Mouse (Mus musculus): ENCODE measurements around the gene Nr2e3. TPM values are rescaled to one million over a fixed set of nuclear protein-coding genes. Genes with fewer than 3 reads are reported as not detected.

Nr2e3 gene
- polyA plus RNA-seq, 1 experiment from 2014 or later, result 1.5 TPM

DNA sequence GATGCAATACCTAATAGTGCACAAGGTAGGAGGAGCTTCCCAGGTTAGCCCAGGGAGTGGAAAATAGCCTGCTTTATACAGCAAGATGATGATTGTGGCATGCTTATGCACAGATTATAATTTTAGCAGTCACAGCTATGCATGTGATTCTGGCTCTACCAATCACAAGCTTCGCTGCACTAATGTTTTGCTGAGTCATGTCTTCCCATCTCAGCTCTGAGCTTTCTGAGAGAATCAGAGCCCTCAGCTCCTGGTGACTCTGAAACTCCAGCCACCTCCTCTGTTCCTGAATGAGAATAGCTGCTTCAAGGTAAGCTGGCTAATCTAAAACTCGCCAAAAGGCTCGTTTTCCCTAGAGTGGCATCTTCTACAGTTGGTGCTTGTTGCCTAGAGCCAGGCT, 30.2 kb downstream of the Nr2e3 start:
- no peak for ATAC-seq (ENCODE audit: insufficient read depth, low FRiP score, low read depth)
- no peaks in the 10 kb centered on the region for H3K4me1 ChIP-seq
- H3K4me2 ChIP-seq, result no peak overlapping the region
- no peaks in the 10 kb centered on the region for H3K9me3 ChIP-seq
- no peaks in the 10 kb centered on the region for H3K27me3 ChIP-seq (replicated peaks)
- no peaks in the 10 kb centered on the region for H3K36me3 ChIP-seq
- no peak overlapping the region for H3K9ac ChIP-seq
- no peak overlapping the region for H3K4me3 ChIP-seq (replicated peaks)
- WGBS, result 73% methylated on average over 3 of the region's 3 CpGs
- H3K27ac ChIP-seq, result no peak overlapping the region

DNA sequence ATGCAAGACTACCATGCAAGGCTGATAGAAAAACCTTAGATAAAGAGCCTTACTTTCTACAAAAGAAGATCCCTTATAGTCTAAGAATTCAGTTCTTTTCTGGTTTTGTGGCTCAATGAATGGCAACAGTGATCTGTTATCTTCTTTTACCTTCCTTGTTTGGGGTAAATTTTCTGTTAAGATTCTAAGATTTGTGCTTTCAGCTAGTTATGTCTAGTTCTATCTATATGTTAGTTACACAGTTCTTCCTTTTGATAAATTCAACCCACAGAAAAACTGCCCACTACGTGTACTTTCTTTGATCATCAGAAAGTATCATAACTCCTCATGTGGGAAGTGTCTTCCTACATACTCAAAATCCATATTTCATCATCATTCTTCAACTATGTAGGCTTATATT, 45.7 kb downstream of the Nr2e3 start:
- Histone ChIP-seq H3K4me3 (replicated peaks) (no peak overlapping the region), H3K27ac (no peak overlapping the region), H3K36me3 (no peaks in the 10 kb centered on the region), H3K4me1 (no peaks in the 10 kb centered on the region), H3K27me3 (replicated peaks) (no peaks in the 10 kb centered on the region), H3K4me2 (no peak overlapping the region), H3K9me3 (no peaks in the 10 kb centered on the region), H3K9ac (no peak overlapping the region)
- ATAC-seq (ENCODE audit: insufficient read depth, low FRiP score, low read depth), result no peak
- WGBS, result 88% methylated on average over 1 of the region's 1 CpGs

DNA sequence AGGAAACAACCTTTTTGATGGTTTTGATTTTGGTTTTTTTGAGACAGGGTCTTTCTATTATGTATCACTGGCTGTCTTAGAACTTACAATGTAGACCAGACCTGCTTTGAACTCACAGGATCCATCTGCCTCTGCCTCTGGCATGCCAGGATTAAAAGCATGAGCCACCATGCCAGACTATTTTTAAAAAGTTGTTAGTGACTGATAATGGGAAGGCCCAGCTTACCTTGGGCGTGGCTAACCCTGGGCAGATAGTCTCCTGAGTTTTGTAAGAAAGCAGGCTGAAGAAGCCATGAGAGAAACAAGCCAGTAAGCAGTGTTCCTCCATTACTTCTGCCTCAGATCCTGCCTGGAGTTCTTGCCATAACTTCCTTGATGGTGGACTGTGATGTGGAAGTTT, 57.1 kb downstream of the Nr2e3 start:
- H3K27me3 ChIP-seq (replicated peaks), result no peaks in the 10 kb centered on the region
- no peaks in the 10 kb centered on the region for H3K4me1 ChIP-seq
- no peaks in the 10 kb centered on the region for H3K9me3 ChIP-seq
- 76% methylated on average over 1 of the region's 1 CpGs for WGBS
- no peak overlapping the region for H3K4me2 ChIP-seq
- no peak overlapping the region for H3K4me3 ChIP-seq (replicated peaks)
- no peak overlapping the region for H3K9ac ChIP-seq
- H3K27ac ChIP-seq, result no peak overlapping the region
- H3K36me3 ChIP-seq, result no peaks in the 10 kb centered on the region
- no peak for ATAC-seq (ENCODE audit: insufficient read depth, low FRiP score, low read depth)

Other genes starting within 250 kb of the Nr2e3 start
- 10.0 and 10.5 TPM in 2 replicates for gene Senp8, start 209.9 kb downstream of the Nr2e3 start, polyA plus RNA-seq (2015; fragmentation: Nextera tagmentation; extraction: Ambion mirVana)
- gene Myo9a, start 209.8 kb downstream of the Nr2e3 start, polyA plus RNA-seq (2015; fragmentation: Nextera tagmentation; extraction: Ambion mirVana), result 14.1 and 14.7 TPM in 2 replicates